ENCODE assay signal across 8 mouse cellular contexts in the genomic region with DNA sequence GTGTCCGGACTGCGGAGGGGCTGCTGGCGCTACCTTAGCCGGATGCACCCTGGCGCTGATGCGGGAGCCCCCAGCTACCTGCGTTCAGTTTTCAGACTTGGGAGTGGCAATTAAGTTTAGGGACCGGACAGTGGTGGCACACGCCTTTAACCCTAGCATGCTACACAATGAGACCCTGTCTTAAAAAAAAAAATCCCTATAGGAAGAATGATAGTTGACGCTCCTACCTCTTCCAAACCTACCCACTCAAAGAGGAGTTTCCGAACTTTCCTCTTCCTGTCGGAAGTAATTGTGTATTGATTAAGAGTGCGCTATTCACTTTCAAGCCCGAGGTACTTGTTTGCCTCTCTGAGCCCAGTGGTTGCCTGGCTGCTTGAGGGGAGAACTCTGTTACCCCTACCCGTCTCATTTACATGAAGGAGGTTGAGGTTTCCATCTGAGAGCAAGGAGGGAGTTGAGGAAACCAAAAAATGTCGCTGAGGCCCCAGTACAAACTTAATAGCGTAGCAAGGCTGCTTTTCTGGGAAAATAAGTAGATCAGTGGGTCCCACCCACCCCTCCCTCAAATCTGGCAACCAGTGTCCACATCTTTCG. TPM values are rescaled to one million over a fixed set of nuclear protein-coding genes. Genes with fewer than 3 reads are reported as not detected.
DNase-seq lines count a peak whose midpoint lies in the region; ATAC-seq lines count a peak whose summit lies in the region.

No protein-coding gene starts in this region.

- no peak overlapping the region for H3K27ac ChIP-seq in lung, embryonic 16.5 days (ENCODE audit: low read length)
- peak overlapping the region; percentile 88 for H3K27ac ChIP-seq in forebrain, embryonic 10.5 days
- peak overlapping the region; percentile 68; the same call in 1 of the 2 replicates for H3K27ac ChIP-seq in limb, embryonic 11.5 days (replicated peaks; ENCODE audit: low read depth, low read length)
- H3K27ac ChIP-seq in neural tube, embryonic 15.5 days (replicated peaks): peak overlapping the region; percentile 56; the same call in 1 of the 2 replicates

- DNase-seq in lung, postnatal 4 days: no peak
- DNase-seq in forebrain, embryonic 10.5 days (ENCODE audit: extremely low spot score, low spot score): peak; percentile 31
- no peak for DNase-seq in limb, embryonic 11.5 days (ENCODE audit: low spot score)
- no peak for DNase-seq in thymus, postnatal 4 days
- no peak for DNase-seq in adrenal gland, postnatal 36 days
- DNase-seq in spleen, adult 18-20 months: no peak

- H3K4me3 ChIP-seq in lung, embryonic 16.5 days (ENCODE audit: low read length): peak overlapping the region; percentile 94
- peak overlapping the region; percentile 87 for H3K4me3 ChIP-seq in forebrain, embryonic 10.5 days
- H3K4me3 ChIP-seq in limb, embryonic 11.5 days (ENCODE audit: low read depth, low read length): peak overlapping the region; percentile 97
- H3K4me3 ChIP-seq in neural tube, embryonic 15.5 days (replicated peaks): peak overlapping the region; percentile 74

- H3K36me3 ChIP-seq in lung, embryonic 16.5 days (ENCODE audit: control insufficient read depth, insufficient read depth, low read length): no peaks in the 10 kb centered on the region
- H3K36me3 ChIP-seq in forebrain, embryonic 10.5 days (replicated peaks): no peaks in the 10 kb centered on the region
- H3K36me3 ChIP-seq in limb, embryonic 11.5 days (ENCODE audit: control insufficient read depth, insufficient read depth, low read length): no peaks in the 10 kb centered on the region
- no peaks in the 10 kb centered on the region for H3K36me3 ChIP-seq in neural tube, embryonic 15.5 days

- peaks cover 3% of the 10 kb centered on the region; the same call in 1 of the 2 replicates for H3K27me3 ChIP-seq in lung, embryonic 16.5 days (ENCODE audit: control insufficient read depth, insufficient read depth, low read depth, low read length)
- peaks cover 85% of the 10 kb centered on the region for H3K27me3 ChIP-seq in forebrain, embryonic 10.5 days (ENCODE audit: poor library complexity, severe bottlenecking)
- H3K27me3 ChIP-seq in limb, embryonic 11.5 days (ENCODE audit: control insufficient read depth, insufficient read depth, low read length): no peaks in the 10 kb centered on the region
- peaks cover 56% of the 10 kb centered on the region for H3K27me3 ChIP-seq in neural tube, embryonic 15.5 days (replicated peaks)

- peaks cover 25% of the 10 kb centered on the region for H3K4me1 ChIP-seq in lung, embryonic 16.5 days (replicated peaks; ENCODE audit: control insufficient read depth, insufficient read depth, low read length)
- H3K4me1 ChIP-seq in forebrain, embryonic 10.5 days: peaks cover 54% of the 10 kb centered on the region
- peaks cover 31% of the 10 kb centered on the region for H3K4me1 ChIP-seq in limb, embryonic 11.5 days (ENCODE audit: control insufficient read depth, insufficient read depth, low read length)
- H3K4me1 ChIP-seq in neural tube, embryonic 15.5 days: peaks cover 40% of the 10 kb centered on the region

- WGBS in lung, embryonic 16.5 days: 4% methylated on average over 18 of the region's 18 CpGs
- 2% methylated on average over 18 of the region's 18 CpGs for WGBS in forebrain, embryonic 10.5 days
- 2% methylated on average over 18 of the region's 18 CpGs for WGBS in limb, embryonic 11.5 days
- 3% methylated on average over 18 of the region's 18 CpGs for WGBS in neural tube, embryonic 15.5 days

- no peak for ATAC-seq in lung, embryonic 16.5 days (ENCODE audit: low read depth)
- no peak for ATAC-seq in limb, embryonic 11.5 days (ENCODE audit: insufficient number of reproducible peaks, low FRiP score, low TSS enrichment, low read depth)
- no peak for ATAC-seq in neural tube, embryonic 15.5 days (ENCODE audit: low FRiP score)

- peak overlapping the region; percentile 83 for H3K9ac ChIP-seq in lung, embryonic 16.5 days (ENCODE audit: low read length)
- H3K9ac ChIP-seq in limb, embryonic 11.5 days (ENCODE audit: low read length): peak overlapping the region; percentile 89
- H3K9ac ChIP-seq in neural tube, embryonic 15.5 days (replicated peaks): peak overlapping the region; percentile 58

- peak overlapping the region; percentile 94 for H3K4me2 ChIP-seq in lung, embryonic 16.5 days (ENCODE audit: low read depth, low read length)
- peak overlapping the region; percentile 76 for H3K4me2 ChIP-seq in limb, embryonic 11.5 days (ENCODE audit: low read depth, severe bottlenecking)
- H3K4me2 ChIP-seq in neural tube, embryonic 15.5 days: peak overlapping the region; percentile 100

- H3K9me3 ChIP-seq in lung, embryonic 16.5 days (ENCODE audit: control insufficient read depth, low read length): no peaks in the 10 kb centered on the region
- H3K9me3 ChIP-seq in forebrain, embryonic 10.5 days: no peaks in the 10 kb centered on the region
- no peaks in the 10 kb centered on the region for H3K9me3 ChIP-seq in limb, embryonic 11.5 days (ENCODE audit: control insufficient read depth, low read length)
- H3K9me3 ChIP-seq in neural tube, embryonic 15.5 days (replicated peaks): no peaks in the 10 kb centered on the region

RNA-seq across cellular contexts. Expression of a gene that starts 1.1 kb away (rescaled TPM):
- 9.8 and 10.9 TPM in 2 replicates for polyA plus RNA-seq in lung, embryonic 16.5 days (2015; fragmentation: Nextera tagmentation; extraction: Ambion mirVana)
- 10.6 and 14.3 TPM in 2 replicates for polyA plus RNA-seq in forebrain, embryonic 10.5 days (2016; fragmentation: Nextera tagmentation; extraction: Ambion mirVana)
- 64.9 and 65.8 TPM in 2 replicates for polyA plus RNA-seq in limb, embryonic 11.5 days (2014; fragmentation: Nextera tagmentation; extraction: Ambion mirVana)
- polyA plus RNA-seq in neural tube, embryonic 15.5 days (2015; fragmentation: Nextera tagmentation; extraction: Ambion mirVana): 19.2 and 20.1 TPM in 2 replicates
- 100 to 1,000 TPM; 178 to 230 TPM for total RNA-seq in adrenal gland, postnatal 36 days (2021)

RNA-seq across cellular contexts. Expression of a gene that starts 36.8 kb away (rescaled TPM):
- 0.05 and 0.20 TPM in 2 replicates for polyA plus RNA-seq in lung, embryonic 16.5 days (2015; fragmentation: Nextera tagmentation; extraction: Ambion mirVana)
- polyA plus RNA-seq in forebrain, embryonic 10.5 days (2016; fragmentation: Nextera tagmentation; extraction: Ambion mirVana): 0.24 and 0.38 TPM in 2 replicates
- 0.15 and 0.28 TPM in 2 replicates for polyA plus RNA-seq in limb, embryonic 11.5 days (2014; fragmentation: Nextera tagmentation; extraction: Ambion mirVana)
- 7.2 TPM in 1 of 2 replicates, not detected in the other for polyA plus RNA-seq in neural tube, embryonic 15.5 days (2015; fragmentation: Nextera tagmentation; extraction: Ambion mirVana)
- not detected for total RNA-seq in adrenal gland, postnatal 36 days (2021)
